Mouse (Mus musculus): Measurements from ENCODE around the gene Serpini2. TPM values are rescaled to one million over a fixed set of nuclear protein-coding genes. Genes with fewer than 3 reads are reported as not detected.

The Serpini2 gene
- polyA plus RNA-seq, 1 experiment = not detected

GRCm38 (mm10) chr3:75219211-75219610 lies 50.7 kb downstream of the Serpini2 start:
- H3K27me3 ChIP-seq (ENCODE audit: control insufficient read depth, insufficient read depth, low read length) = no peaks in the 10 kb centered on the region
- no peak overlapping the region for H3K27ac ChIP-seq (ENCODE audit: insufficient read depth, low read depth, low read length)
- WGBS = 10% methylated on average over 1 of the region's 1 CpGs
- H3K36me3 ChIP-seq (ENCODE audit: control insufficient read depth, insufficient read depth, low read length) = no peaks in the 10 kb centered on the region
- TF ChIP-seq CTCF (IDR thresholded peaks at IDR 0.05; ENCODE audit: extremely low read depth, insufficient read length, insufficient replicate concordance, low read depth, low read length) = peak; percentile 62; the same call in 1 of the 2 replicates
- no peak for TF ChIP-seq POLR2A (IDR thresholded peaks at IDR 0.05; ENCODE audit: low read depth, low read length)
- no peaks in the 10 kb centered on the region for H3K4me1 ChIP-seq (ENCODE audit: control insufficient read depth, insufficient read depth, insufficient read length, low read length)
- no peak overlapping the region for H3K4me3 ChIP-seq (ENCODE audit: low read depth, low read length)

GRCm38 (mm10) chr3:75202808-75203503 lies 66.9 kb downstream of the Serpini2 start:
- TF ChIP-seq CTCF (IDR thresholded peaks at IDR 0.05; ENCODE audit: extremely low read depth, insufficient read length, insufficient replicate concordance, low read depth, low read length) (peak; percentile 50; the same call in 1 of the 2 replicates), POLR2A (IDR thresholded peaks at IDR 0.05; ENCODE audit: low read depth, low read length) (no peak)
- Histone ChIP-seq H3K27ac (ENCODE audit: insufficient read depth, low read depth, low read length) (no peak overlapping the region), H3K36me3 (ENCODE audit: control insufficient read depth, insufficient read depth, low read length) (no peaks in the 10 kb centered on the region), H3K27me3 (ENCODE audit: control insufficient read depth, insufficient read depth, low read length) (no peaks in the 10 kb centered on the region), H3K4me3 (ENCODE audit: low read depth, low read length) (no peak overlapping the region), H3K4me1 (ENCODE audit: control insufficient read depth, insufficient read depth, insufficient read length, low read length) (no peaks in the 10 kb centered on the region)
- 34% methylated on average over 12 of the region's 12 CpGs for WGBS

Other genes with a start within 250 kb of the Serpini2 start
- gene Zbbx, start 105.0 kb downstream of the Serpini2 start, polyA plus RNA-seq (2012; rRNA removed) = not detected in 2 replicates
- not detected in 2 replicates for gene Wdr49, start 212.1 kb upstream of the Serpini2 start, polyA plus RNA-seq (2012; rRNA removed)